Mouse (Mus musculus) thymus, postnatal 25 days (tissue): ENCODE results near the gene Fam160b1.

ENCODE experiments used
- DNase-seq: peaks from one replicate; pipeline ENCODE4 v3.0.0; 2022

Gene Fam160b1

DNA sequence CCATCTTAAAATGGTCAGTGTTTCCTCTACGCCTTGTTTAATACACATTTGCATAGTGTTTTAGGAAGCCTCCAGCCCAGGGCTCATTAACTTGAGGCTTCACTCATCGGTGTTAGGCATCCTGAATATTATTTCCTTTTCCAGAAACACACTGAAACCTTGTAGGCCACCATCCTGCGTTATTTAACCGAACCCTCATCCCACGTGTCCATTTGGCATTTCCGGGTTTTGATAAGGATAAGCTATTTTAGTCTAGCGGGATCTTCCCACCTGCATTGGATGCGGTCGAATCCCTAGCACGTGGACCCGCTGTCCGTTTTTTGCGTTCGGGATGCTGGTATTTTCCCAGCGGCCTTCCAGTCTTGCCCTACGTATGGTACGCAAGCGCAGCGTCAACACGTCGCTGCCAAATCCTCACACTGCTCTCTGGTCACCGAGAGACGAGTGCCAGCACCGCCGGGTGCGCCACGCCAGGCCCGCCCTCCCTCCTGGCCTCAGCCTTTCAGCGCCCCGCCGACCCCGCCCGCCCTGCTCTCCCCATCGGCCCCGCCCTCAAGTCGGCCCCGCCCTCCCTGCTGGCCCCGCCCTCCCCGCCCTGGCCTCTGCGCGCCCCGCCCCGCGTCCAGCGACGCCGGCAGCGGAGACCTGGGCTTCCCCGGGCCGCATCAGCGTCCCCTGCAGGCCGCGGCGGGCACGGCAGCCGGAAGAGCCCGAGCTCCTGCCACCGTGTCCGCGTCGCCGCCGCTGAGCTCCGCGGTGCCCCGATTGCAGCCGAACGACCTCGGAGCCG lies at the start of gene Fam160b1:
Fam160b1 (plus strand) TSS at position 340 of the 790 bp plus-strand sequence.
- DNase-seq, result peak; percentile 96

- DNase-seq, result no peak
These were observed 47.3 kb upstream of the Fam160b1 start for GRCm38 (mm10) chr19:57313226-57313625.

- DNase-seq, result no peak
These were observed 46.6 kb upstream of the Fam160b1 start for GRCm38 (mm10) chr19:57313891-57314345.

DNA sequence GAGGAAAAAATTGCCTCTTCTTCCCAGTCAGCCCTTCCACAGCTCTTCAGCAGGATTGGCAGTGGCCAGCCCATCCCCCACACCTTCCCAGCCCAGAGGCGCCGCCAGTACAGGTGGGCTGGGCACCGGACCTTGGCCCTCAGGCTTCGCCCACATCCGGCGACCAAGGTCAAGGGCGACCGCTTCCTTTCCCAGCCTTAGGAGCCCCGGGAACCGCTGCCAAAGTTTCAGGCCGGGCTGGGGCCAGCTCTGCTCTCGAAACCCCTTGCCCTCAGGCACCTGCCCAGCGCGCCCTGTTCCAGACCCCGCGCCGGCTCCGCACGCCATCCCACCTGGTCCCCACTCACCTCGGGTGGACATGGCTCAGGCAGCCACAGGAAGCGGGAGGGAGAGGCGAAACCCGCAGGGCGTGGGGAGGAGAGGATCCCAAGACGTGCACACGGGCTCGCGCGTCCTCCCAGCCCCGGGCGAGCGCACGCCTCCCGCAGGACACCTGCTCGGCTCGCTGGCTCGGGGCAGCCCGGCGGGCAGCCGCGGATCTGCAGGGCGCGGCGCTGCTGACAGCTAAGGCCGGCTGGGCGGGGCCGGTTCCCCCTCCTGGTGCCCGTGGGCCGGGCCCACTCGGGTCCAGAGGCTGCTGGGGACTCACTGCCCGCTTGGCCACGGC lies 46.0 kb upstream of the Fam160b1 start, which contains the start of gene Ablim1:
Ablim1 (minus strand) TSS at position 574 of the 667 bp plus-strand sequence.
- DNase-seq, result no peak

DNA sequence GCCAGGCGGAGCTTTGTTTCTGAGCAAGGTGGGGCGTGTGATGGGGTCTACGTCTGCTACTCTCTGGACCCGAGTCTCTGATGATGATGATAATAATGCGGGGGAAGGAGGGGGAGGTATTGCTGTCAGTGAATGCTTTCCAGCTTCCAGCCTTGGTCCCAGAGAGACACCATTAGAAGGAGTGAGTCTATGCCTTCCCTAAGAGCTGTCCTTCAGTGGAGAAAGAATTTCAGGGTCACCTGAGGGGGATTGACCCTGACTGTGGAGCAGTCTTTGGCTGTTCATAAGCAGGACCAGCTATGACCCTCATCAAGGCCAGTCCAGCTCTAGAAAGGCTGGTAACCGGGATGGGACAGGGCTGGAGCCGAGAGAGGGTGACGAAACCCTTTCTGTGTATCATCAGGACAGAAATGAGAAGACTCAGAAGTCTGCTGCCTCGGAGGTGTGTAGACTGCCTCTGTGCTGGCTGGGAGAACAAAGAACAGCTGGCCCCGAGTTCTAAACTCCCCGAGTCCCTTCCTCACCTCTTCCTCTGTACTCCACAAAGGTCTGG lies 45.4 kb upstream of the Fam160b1 start:
- no peak for DNase-seq

GRCm38 (mm10) chr19:57316597-57316996 lies 43.9 kb upstream of the Fam160b1 start:
- DNase-seq, result no peak

GRCm38 (mm10) chr19:57320656-57321382 lies 39.7 kb upstream of the Fam160b1 start:
- no peak for DNase-seq

GRCm38 (mm10) chr19:57321839-57322238 lies 38.6 kb upstream of the Fam160b1 start:
- no peak for DNase-seq

DNA sequence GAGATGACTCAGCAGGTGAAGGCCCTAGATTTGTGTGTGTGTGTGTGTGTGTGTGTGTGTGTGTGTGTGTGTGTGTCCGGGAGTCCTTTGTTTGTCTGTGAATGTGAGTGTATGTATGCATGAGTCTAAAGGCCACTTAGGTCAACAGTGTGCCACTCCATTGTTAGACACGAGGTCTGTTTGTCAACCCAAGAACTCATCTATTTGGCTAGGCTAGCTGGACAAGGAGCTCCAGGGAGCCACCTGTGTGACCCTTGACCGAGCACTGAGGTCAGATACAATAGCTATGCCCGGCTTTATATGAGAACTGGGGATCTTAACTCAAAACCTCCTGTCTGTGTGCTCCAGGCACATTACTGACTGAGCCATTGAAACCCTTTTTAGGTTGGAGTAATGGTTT lies 38.0 kb upstream of the Fam160b1 start:
- no peak for DNase-seq

DNA sequence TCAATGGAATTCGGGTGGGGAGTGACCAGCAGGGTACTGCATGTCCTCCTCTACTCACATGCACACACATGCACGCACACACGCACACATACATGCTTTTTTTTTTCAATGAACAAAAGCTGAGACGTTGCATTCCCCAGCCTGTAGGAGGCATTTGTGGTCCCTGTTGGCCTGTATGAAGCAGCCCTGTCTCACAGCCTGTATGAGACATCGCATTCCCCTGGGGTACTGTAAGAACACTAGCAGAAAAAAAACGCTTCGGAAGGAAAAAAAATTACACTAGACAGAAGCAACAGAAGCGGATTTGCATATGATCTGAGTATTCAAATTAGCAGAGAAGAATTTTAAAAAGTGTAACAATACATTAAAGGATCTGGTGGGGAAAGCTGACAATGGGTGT lies 37.4 kb upstream of the Fam160b1 start:
- no peak for DNase-seq

GRCm38 (mm10) chr19:57325748-57326300 lies 34.7 kb upstream of the Fam160b1 start:
- peak; percentile 65 for DNase-seq

GRCm38 (mm10) chr19:57327679-57328078 lies 32.8 kb upstream of the Fam160b1 start:
- no peak for DNase-seq

DNA sequence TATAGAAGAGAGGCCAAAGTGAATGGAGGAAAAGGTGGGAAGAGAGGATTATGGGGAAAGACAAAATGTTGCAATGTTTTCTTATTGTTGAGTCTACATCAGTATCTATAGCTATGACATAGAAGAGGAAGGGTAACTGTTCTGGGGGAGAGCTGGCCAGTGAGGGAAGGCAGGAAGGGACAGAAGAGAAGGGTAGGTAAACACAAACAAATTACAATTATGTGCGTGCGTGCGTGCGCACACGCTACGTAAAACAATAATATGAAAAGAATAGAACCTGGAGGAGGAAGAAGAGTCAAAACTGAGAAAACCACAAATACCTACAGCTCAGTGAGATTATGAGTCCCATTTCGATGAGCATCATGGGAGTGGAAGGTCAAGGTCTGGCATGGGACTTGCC lies 32.2 kb upstream of the Fam160b1 start:
- DNase-seq, result no peak

GRCm38 (mm10) chr19:57328792-57329191 lies 31.7 kb upstream of the Fam160b1 start:
- peak; percentile 44 for DNase-seq

- no peak for DNase-seq
These were observed 30.2 kb upstream of the Fam160b1 start for GRCm38 (mm10) chr19:57330309-57330708.

DNA sequence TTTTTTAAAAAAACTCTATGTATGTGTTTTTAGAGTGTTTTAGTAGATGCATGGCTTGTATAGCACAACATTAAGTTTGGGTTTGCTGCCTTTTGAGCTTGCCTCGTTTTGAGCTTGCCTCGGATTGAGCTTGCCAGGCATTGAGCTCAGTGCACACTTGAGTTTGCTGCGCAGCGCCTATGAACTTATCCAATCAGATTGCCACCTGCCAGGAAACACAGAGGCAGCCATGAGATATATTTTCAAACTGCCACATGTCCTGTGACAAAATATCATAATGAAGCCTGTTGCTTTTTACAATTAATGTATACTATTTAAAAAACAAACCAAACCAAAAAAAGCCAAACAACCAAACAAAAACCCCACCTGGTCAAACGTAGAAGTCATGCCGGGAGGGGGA lies 29.2 kb upstream of the Fam160b1 start:
- DNase-seq, result no peak

GRCm38 (mm10) chr19:57333356-57333755 lies 27.1 kb upstream of the Fam160b1 start:
- no peak for DNase-seq

- DNase-seq, result no peak
These were observed 25.3 kb upstream of the Fam160b1 start for GRCm38 (mm10) chr19:57335135-57335534.

DNA sequence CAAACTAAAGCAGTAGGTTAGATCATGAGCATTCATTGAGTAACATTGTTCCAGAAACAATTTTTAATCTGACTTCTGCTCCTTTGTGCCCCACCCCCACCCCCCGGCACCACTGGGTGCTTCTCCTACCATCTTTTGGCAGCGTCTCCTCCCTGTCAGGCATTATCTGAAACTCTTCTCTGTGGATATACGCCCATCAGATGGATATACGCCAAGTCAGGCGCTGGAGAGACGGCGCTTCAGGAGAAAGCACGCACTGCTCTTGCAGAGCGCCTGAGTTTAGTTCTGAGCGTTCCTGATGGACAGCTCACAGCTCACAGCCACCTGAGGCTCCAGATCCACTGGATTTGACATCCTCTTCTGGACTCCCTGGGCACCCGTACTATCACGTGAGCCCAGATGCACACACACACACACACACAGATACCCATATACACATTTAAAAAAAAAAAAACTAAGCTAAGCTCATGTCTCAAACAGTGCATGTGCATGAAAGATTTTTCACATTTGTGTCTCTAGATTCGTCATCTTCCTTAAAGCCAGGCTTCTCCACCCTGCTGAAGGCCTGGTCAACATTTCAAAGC lies 21.1 kb upstream of the Fam160b1 start:
- DNase-seq, result no peak

DNA sequence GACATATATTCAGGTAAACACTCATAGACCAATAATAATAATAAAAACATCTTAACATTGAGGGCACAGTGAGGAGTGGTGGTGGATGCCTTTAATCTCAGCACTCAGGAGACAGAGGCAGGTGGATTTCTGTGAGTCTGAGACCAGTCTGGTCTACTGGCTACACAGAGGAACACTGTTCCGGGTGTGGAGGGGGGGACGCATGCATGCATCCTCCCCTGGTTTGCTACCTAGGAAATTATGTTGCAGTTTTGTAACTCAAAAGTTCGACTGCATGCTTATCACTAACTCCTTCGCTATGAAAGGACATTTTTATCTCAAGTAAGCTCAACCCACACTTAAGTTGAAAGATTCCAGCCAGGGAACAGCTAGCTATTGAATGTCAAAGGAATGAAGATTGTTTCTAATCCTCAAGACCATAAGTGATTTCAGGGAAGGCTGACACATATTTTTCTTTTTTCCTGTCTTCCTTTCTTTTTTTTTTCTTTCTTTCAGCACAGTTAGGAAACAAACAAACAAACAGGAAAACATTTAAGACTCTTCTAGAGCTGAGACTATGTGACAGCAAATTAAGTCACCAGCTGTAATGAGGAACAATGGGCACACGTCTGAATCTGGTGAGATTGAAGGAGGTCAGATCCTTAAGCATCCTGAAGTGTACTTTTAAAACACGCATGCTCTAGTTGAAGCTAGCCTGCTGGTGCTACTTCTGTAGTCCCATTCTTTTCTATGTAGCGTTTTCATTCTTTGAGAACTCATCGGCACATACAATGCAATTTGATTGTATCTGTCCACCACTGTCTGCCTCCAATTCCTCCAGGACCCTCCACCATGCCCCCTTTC lies 19.4 kb upstream of the Fam160b1 start:
- no peak for DNase-seq

- DNase-seq, result peak; percentile 51
These were observed 16.6 kb upstream of the Fam160b1 start for GRCm38 (mm10) chr19:57343860-57344259.
